Mouse (Mus musculus) heart, adult 11 months (tissue): ENCODE measurements around the gene Atp2a2.
A peak's percentile ranks its signal among the peaks of the same experiment; 100 is the strongest.
"Not testable (repeated sequence)": the region's sequence is repeated elsewhere in the genome, so short reads cannot be mapped to it uniquely, and the experiment has no call there.

Experiments used
- DNase-seq: peaks from one replicate; pipeline ENCODE4 v3.0.0; 2022

Atp2a2 gene

DNA sequence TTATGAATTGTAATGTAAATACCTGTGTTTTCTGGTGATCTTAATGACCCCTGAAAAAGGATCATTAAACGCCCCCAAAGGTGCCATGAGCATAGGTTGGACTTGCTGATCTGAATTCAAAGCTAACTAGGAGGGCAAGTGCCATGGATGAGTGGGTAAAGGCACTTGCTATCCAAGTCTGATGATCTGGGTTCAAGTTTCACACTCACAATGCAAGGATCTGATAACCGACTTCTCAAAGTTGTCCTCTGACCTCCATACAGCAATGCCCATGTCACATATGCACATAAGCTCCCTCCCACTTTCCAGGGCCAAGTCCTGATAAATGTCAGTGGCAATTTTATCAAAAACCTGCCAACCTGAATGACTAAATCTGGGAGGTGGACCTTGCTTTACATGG, 9.0 kb downstream of the Atp2a2 start:
- peak; percentile 71 for DNase-seq

DNA sequence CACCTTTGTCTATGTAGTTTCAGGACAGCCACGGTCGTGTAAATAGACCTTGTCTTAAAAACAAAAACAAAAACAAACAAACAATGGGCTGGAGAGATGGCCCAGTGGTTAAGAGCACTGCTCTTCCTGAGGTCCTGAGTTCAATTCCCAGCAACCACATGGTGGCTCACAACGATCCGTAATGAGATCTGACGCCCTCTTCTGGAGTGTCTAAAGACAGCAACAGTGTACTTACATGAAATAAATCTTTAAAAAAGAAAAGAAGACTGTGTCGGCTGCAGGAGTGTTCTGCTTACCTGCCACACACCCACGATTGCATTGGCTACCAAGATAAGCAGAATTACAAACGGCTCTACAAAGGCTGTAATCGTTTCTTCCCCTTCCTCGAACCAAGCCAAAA, 10.6 kb downstream of the Atp2a2 start:
- DNase-seq = peak; percentile 53

DNA sequence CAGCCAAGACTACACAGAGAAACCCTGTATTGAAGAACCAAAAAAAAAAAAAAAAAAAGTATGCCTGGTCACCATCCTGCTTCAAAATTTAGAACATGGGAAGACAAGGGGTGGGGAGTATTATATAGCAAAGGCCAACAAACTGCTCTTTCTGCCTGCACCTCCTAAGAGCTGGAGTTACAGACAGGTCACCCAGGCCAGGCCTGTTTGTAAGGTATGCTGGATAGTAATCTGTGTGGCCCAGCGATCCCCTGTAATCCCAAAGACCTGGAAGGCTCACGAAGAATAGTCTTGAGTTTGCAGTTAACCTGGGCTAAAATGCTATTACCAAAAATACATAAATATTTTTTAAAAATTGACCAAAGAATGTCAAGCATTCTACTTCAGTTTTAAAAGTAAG, 11.9 kb downstream of the Atp2a2 start:
- DNase-seq = no peak

DNA sequence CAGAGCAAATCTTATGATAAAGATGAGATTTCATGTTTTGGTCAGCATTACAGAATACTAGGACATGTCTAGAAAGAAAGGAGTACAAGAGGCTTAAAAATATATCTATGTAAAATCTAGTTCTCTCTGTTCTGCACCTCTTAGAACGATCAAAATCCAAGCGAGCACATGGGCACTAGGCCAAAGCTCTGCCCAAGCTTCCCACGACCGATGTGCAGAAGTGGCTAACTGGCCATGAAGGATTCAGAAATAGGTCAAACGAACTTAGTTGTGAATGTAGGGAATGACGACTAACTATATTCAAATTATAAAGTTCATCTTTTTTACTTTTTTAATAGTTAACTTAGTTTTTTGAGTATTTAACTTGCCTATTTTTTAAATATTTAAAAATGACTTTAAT, 14.2 kb downstream of the Atp2a2 start:
- DNase-seq = no peak

DNA sequence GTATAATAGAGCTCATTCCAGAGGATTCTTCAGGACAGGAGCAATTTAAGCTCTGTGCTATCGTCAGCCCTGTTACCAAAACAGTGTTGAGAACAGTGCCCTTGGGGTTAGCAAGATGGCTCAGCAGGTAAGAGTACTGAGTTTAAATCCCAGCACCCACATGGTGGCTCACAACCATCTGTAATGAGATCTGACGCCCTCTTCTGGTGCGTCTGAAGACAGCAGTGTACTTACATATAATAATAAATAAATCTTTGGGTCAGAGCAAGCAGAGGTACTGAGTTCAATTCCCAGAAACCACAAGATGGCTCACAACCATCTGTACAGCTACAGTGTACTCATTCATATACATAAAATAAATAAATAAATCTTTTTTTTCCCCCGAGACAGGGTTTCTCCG, 15.8 kb downstream of the Atp2a2 start:
- DNase-seq = not testable (repeated sequence)

DNA sequence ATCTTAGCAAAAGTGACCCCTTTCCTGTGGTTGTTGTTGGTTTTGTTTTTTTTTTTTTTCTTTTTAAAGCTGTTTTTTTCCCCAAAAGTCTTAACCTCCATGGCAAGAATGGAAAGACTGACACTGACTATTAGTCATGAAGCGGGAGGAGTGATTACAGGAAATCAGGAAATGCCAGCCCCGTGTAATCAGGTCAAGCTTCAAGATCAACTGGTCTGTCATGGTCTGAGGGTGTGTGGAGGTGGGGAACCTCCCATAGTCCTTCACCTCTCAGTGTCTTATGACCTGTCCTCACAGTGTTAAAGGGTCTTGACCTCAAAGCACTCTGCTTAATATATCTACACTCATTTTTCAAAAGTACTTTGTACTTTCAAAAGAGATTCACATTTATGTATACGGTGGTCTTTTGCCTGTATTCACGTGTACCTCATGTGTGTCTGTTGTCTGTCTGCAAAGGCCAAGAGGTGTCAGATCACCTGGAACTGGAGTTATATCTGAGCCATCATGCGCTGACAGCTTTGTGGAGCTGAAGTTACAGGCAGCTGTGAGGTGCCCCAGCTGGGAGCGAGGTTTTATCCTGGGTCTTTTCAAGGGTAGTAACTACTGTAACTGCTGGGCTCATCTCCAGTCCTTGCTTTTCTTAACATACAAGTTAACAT, 19.2 kb downstream of the Atp2a2 start:
- no peak for DNase-seq

DNA sequence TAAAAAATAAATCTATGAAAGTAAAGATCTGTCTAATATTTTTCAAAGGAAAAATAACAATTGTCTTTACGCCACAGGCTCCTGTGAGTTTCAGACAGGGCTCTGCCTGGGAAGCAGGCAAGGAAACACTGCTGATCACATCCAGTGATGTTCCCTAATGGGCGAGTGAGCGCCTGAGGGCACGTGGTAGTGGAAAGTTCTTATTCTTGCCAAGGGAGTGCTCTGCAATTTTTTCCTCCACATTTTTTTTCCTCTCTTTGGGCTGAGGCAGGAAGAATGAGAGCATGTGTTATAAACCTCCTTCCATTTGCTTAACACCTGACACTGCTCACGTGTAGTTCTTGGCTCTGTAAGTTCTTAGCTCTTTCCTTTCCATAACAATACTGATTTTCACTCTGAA, 20.2 kb downstream of the Atp2a2 start:
- DNase-seq = peak; percentile 96

DNA sequence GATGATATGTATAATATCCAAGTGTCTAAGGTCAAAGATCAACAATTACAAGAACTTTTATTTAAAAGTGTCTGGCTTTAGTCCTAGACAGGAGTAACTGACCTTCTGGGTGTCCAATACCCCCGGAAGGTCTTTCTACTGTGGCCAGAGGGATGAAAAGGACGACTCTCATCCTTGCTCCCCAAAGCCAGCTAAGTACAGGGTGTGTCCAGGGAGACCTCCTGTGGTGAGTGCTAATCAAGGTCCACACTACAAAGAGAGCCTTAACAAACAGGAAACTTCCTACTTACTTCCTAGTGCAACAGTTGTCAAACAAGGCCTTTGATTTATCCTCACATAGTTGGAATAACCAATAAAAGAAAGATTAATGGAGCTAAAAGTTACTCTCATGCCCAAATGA, 22.9 kb downstream of the Atp2a2 start:
- peak; percentile 70 for DNase-seq

DNA sequence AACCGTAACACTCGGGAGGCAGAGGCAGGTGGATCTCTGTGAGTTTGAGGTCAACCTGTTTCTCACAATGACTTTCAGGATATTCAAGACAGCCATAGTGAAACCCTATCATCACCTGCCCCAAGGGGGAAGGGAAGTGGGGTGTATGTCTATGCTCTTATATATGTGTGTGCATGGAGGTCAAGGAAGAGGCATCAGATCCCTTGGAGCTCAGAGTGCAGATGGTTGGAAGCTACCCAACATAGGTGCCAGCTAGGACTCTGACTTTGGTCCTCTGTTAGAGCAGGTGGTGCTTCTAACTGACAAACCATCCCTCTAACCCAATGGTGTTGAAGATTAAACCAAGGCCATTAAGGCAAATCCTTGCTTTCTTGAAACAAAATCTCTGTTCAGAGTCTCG, 24.5 kb downstream of the Atp2a2 start:
- peak; percentile 85 for DNase-seq

DNA sequence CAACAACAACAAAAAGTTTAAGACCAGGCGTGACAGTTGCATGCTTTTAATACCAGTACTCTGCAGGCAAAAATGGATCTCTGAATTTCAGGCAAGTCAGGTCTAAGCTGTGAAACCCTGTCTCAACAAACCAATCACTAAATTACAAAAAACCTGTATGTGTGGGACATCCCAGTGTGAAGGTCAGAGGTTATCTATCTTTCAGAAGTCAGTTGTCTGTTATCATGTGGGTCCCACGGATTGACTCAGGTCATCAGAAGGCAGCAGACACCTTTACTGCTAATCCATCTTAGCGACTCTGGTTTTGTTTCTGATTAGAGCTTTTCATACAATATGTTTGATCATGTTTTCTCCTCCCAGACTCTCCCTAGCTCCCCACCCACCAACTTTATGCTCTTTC, 25.9 kb downstream of the Atp2a2 start:
- peak; percentile 73 for DNase-seq

DNA sequence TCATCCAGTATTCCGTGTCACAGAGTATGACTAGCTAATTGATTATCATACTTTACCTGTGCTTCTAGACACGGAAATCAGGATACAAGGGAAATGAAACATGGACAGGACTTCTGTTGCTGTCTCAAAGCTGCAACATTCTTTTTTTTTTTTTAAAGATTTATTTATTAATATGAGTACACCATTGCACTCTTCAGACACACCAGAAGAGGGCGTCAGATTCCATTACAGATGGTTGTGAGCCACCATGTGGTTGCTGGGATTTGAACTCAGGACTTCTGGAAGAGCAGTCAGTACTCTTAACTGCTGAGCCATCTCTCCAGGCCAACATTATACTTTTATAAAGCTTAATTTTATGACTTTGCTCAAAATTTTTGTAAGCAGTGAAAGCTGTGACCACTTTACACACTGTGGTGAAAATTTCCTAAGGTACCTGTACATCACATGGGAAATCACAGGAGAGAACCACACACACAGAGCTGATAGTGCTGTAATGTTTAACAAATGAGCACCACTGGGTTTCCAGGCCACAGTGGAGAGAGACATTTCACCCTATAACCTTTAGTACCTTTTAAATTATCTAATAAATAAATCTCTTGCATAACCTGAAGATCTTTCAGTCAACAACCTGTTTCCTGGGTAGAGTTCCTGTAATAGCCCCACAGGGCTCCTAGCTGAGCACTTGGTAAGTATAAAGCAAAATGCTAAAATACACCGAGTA, 27.2 kb downstream of the Atp2a2 start:
- no peak for DNase-seq

DNA sequence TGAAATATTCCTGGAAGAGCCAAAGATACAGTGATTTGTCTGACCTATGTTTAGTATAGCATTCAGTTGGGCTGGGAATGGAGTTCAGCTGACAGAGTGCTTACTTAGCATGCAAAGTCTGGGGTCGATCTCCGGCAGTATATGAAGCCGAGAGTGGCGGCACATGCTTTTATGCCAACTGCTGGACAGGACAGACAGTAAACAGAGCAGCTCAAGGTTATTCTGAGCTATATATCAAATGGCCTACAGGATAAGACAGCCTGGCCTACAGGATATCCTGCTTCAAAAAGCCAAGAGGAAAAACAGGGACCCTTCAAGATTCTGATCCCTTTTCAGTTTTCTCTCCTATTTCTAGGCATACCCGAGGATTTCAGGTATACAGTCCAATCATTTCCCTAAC, 30.4 kb downstream of the Atp2a2 start:
- no peak for DNase-seq

DNA sequence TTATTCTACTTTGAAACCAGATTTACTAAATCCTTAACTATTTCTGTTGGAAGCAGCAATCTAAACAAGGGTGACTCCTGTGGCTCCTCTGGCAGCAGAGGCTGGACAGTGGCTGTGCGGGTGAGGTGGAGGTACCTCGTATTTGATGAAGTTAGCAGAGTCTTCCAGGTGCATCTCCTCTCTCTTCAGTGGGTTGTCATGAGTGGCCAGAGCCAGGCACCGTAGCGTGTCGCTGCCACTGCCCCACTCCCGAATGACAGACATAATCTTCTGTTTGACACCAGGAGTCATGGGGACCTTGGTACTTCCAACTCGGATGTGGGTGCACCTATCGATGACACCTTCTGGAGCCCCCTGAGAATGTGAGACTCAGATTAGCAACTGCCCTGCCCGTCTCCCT, 40.6 kb downstream of the Atp2a2 start:
- peak; percentile 92 for DNase-seq

DNA sequence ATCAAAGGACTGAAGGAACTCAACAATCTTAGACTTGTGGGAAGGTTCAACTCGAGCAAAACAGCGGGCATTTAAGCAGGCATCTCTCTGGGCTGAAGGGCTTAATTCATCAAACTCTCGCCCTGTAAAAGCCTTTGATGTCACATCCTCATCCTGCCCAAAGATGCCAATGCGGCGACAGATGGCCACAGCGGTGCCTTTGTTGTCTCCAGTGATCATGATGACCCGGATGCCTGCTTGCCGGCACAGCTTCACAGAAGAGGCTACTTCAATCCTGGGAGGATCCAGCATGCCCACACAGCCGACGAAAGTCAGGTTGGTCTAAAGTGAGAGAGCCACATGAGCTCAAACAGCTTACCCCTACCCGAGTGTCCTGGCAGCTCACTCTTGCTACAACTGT, 41.4 kb downstream of the Atp2a2 start:
- DNase-seq = peak; percentile 91

DNA sequence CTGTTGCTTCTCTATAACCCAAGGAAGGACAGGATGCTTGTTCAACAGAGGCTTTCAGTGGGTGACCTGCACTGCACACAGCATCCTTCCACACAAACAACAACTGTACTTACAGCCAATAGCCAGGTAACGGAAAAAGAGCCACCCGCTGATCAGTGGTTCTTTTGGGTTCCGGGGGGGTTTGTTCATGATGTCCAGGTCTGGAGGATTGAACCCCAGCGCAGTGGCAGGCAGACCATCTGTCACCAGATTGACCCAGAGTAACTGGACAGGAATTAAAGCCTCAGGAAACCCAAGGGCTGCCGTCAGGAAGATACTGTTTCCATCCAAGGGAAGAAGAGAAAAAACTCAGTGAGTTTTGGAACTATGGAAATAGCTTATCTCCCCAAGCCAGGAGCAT, 42.7 kb downstream of the Atp2a2 start:
- no peak for DNase-seq

DNA sequence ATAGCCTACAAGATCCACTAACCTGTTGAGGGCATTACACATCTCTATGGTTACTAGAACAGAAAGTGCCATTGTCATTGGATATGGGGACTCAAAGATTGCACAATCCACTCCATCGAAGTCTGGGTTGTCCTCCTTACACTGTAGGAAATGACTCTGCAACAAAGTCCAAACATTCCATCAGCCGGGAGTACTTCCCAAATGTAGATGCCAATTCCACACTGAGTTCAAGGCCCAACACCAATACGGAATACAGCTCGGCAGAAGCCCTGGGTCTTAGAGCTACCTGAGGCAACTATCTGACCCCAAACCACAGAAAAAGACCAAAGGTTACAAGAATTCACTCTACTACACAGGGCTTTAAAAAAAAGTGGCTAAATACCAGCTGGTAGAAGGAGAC, 44.0 kb downstream of the Atp2a2 start:
- DNase-seq = peak; percentile 89

DNA sequence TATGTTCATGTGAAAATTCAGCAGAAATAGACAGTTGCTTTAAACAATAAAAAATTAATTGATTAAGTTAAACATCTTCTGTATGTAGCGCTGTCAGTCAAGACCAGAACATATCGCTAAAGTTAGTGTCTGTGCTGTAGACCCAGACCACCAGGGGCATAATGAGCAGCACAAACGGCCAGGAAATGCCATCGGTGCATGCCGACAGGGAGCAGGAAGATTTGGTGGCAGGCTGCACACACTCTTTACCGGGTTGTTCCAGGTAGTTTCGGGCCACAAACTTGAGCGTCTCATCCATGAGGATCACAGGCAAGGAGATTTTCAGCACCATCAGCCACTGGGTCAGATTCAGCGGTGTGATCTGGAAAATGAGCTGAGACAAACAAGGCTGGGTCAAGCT, 45.0 kb downstream of the Atp2a2 start:
- peak; percentile 86 for DNase-seq

DNA sequence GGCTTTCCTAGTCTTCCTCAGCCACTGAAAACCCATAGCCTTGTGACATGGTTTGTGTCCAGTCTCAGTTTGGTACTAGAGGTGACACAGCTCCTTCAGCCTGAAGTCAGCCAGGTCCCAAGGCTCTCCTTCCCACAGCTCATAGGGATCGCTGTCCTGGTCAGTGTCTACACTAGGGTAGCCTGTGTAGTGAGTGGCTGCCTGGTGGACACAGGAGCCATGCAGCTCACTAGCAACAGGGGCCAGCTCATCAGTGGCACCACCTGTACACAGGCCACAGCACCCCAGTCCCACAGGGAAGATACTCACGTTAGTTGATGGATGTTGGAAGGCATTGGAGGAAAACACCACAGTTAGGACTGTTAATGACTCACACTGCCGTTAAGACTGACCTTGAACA, 46.4 kb downstream of the Atp2a2 start:
- peak; percentile 90 for DNase-seq

DNA sequence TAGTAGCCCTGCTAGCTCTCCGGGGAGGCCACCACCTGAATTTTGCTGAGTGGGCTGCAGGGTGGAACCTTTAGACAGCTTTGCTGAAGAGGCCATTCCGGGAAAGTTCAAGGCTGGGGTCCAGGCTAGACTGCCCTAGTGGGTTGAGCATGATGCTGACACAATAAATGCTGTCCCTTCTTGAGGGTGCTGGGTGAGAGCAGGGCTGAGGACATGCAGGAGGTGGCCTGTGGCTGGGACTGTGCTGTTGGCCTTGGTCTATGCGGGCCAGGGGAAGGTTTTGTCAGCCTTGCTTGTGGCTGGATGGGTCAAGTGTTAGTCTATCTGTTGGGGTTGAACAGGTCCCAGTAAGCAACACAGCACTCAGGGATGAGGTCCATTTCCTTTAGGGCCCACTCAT, 47.1 kb downstream of the Atp2a2 start:
- DNase-seq = peak; percentile 90

DNA sequence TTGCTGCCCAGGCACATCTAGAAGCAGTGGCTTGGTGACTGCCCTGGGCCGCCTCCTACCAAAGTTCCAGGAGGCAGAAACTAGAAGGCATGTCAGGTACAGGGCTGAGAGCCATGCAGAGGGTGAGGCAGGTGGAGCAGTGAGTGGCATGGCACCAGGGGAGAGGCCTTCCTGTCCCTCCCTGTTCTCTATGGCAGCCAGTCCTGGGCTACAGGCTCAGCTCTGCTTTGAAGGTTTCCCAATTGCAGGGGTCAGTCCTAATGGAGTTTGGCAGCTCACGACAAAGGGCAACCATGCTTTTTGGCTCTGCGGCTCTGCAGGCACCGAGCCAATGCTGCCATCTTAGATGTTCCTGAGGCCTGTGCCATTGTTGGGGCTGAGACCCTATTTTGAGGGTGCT, 47.6 kb downstream of the Atp2a2 start:
- DNase-seq = peak; percentile 87

DNA sequence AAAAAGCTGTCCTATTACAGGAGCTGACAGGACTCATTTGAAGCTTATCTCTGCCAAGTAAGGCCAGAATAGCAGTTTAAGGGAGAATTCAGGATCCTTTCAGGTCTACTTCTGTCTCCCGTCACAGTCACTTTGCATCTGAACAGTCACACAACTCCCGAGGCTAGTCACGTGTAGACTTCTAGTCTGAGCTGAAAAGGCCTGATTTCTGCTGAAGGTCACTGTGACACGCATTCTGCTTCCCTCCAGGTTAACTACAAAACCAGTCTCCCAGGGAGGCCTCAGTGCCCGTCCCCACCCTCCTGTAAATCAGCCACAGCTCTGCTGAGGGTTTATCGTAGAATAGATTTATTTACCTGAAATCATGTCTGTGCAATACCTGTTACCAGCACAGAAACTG, 48.8 kb downstream of the Atp2a2 start:
- DNase-seq = no peak

DNA sequence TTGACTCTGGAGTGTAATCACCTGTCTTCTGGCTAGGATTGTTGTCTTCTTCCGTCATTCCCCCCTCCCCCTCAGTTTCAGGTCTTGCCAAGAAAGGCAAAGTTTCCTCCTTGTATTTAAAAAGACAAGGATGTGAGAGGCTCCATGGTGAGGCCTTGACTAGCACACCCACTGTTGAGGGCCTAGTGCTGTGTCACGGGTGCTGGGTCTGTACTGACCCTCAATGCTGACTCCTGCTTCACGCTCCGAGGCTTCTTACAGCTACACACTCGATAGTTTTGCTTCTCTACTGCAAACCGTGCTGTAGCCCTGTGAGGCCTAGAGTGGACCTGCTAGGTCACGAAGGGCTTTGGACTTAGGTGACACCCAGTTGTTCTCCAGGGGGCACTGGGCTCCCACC, 49.8 kb downstream of the Atp2a2 start:
- DNase-seq = no peak

DNA sequence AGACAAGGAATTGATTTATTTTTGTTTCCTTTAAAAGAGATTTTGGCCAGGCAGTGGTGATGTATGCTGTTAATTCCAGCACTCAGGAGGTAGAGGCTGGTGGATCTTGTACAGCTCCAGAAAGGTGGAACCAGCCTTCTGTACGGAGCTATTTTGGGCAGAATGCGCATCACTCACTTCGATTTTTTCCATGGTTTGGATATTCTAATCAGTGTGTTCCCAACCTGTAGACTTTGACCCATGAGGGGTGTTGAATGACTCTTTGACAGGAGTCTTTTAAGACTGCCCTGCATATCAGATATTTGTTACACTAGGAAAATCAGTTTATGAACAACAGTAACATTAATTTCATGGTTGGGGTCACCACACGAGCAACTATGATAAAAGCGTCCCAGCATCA, 50.7 kb downstream of the Atp2a2 start:
- DNase-seq = no peak

DNA sequence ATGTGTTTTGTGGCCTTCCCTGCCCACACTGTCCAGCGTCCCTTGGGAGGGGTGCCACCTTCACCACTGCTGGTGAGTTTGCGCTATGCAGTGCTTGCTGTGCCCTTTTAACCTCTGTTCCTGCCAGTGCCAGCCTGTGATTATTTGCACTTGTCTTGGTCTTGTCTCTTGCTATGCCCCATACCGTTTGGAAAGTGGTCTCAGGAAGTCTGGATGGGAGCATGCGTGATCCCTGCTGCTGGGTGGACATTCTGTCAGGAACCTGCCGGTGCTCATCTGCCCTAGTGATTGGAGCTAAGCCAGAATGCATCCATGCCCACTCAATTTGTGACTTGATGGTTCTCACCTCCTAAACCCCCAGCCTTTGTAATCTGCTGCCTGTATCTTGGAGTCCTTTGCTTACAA, 51.1 kb downstream of the Atp2a2 start:
- peak; percentile 92 for DNase-seq

DNA sequence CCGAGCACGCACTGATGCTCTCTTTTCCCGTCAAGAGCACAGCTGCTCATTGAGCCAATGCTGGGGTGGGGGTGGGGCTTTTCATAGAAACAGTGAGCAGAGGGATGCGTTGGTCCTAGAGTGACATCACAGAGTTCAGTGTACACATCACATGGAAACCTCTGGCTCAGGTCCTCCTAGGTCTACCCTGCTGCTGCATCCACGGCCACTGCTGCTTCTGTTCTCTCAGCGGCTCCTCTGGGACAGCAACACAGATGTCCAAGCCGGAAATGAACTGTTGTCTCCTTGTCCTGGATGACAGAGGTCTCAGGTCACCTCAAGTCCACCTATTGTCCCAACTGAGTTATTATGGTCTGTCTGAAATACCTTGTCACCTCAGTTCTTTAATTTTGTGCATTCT, 52.1 kb downstream of the Atp2a2 start:
- peak; percentile 92 for DNase-seq
